Mouse (Mus musculus) lung, adult 2 months (tissue): ENCODE results near the gene Ifi211.
"Not testable (repeated sequence)": the region's sequence is repeated elsewhere in the genome, so short reads cannot be mapped to it uniquely, and the experiment has no call there.

Source experiments
- CTCF ChIP-seq: fragments of 200-500 bp; IDR thresholded peaks from 2 replicates; pipeline ENCODE4 v1.5.1; 2011; ENCODE audit warnings: mild to moderate bottlenecking, low read length, control low read depth; ENCODE audit not compliant: insufficient read depth
- POLR2A ChIP-seq: fragments of 200-500 bp; IDR thresholded peaks from 2 replicates; pipeline ENCODE4 v1.6.1; 2011; ENCODE audit warnings: low read depth, mild to moderate bottlenecking, control low read depth, low read length, borderline replicate concordance; ENCODE audit errors: extremely low read depth

DNA sequence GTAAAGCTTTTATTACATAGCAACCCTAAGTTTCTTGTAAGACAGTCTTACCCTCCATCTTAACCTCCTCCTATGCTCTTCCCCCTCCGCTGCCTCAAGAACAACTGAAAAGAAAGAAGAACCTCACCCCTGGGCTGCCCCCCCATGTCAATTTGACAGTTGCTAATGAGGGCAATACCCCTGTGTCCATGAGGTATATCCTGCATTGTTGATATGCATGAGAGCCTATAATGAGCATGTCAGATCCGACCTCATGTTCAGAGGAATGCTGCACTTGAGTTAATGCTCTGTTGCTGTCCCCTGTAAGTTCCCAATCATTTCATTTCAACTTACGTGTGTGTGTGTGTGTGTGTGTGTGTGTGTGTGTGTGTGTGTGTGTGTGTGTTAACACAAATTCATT, 47.2 kb upstream of the Ifi211 start:
- not testable (repeated sequence) for TF ChIP-seq POLR2A, CTCF
